Mouse (Mus musculus): ENCODE results near the gene Mcm10. TPM values are rescaled to one million over a fixed set of nuclear protein-coding genes. Genes with fewer than 3 reads are reported as not detected.
"Not testable (repeated sequence)": the region's sequence is repeated elsewhere in the genome, so short reads cannot be mapped to it uniquely, and the experiment has no call there.

Mcm10 gene
- polyA plus RNA-seq, 1 experiment: 91.6 TPM

GRCm38 (mm10) chr2:4969083-4969482, 43.5 kb downstream of the Mcm10 start:
- Histone ChIP-seq H3K27ac (ENCODE audit: insufficient read depth, low read length) (no peak overlapping the region), H3K36me3 (ENCODE audit: control insufficient read depth, insufficient read depth, low read length, poor library complexity, severe bottlenecking) (no peaks in the 10 kb centered on the region), H3K9me3 (replicated peaks; ENCODE audit: control insufficient read depth, insufficient read depth, low read length, poor library complexity, severe bottlenecking) (peaks cover 10% of the 10 kb centered on the region), H3K27me3 (ENCODE audit: control insufficient read depth, insufficient read depth, low read length, poor library complexity, severe bottlenecking) (no peaks in the 10 kb centered on the region), H3K4me1 (ENCODE audit: control insufficient read depth, insufficient read depth, low read length) (no peaks in the 10 kb centered on the region), H3K9ac (ENCODE audit: low read depth, poor library complexity, severe bottlenecking) (no peak overlapping the region), H3K4me3 (ENCODE audit: low read depth, low read length) (no peak overlapping the region)
- TF ChIP-seq EP300 (IDR thresholded peaks at IDR 0.05; ENCODE audit: insufficient read depth, low read depth, low read length) (no peak), POLR2A (IDR thresholded peaks at IDR 0.05; ENCODE audit: insufficient read depth, low read length) (no peak), CTCF (IDR thresholded peaks at IDR 0.05; ENCODE audit: low read depth, low read length) (no peak)

GRCm38 (mm10) chr2:4967806-4968205, 44.8 kb downstream of the Mcm10 start:
- H3K9me3 ChIP-seq (replicated peaks; ENCODE audit: control insufficient read depth, insufficient read depth, low read length, poor library complexity, severe bottlenecking): peaks cover 10% of the 10 kb centered on the region
- no peaks in the 10 kb centered on the region for H3K4me1 ChIP-seq (ENCODE audit: control insufficient read depth, insufficient read depth, low read length)
- no peak overlapping the region for H3K9ac ChIP-seq (ENCODE audit: low read depth, poor library complexity, severe bottlenecking)
- no peak overlapping the region for H3K27ac ChIP-seq (ENCODE audit: insufficient read depth, low read length)
- TF ChIP-seq EP300 (IDR thresholded peaks at IDR 0.05; ENCODE audit: insufficient read depth, low read depth, low read length): no peak
- TF ChIP-seq POLR2A (IDR thresholded peaks at IDR 0.05; ENCODE audit: insufficient read depth, low read length): no peak
- TF ChIP-seq CTCF (IDR thresholded peaks at IDR 0.05; ENCODE audit: low read depth, low read length): no peak
- no peaks in the 10 kb centered on the region for H3K36me3 ChIP-seq (ENCODE audit: control insufficient read depth, insufficient read depth, low read length, poor library complexity, severe bottlenecking)
- H3K4me3 ChIP-seq (ENCODE audit: low read depth, low read length): no peak overlapping the region
- H3K27me3 ChIP-seq (ENCODE audit: control insufficient read depth, insufficient read depth, low read length, poor library complexity, severe bottlenecking): no peaks in the 10 kb centered on the region

GRCm38 (mm10) chr2:4958039-4958438, 54.6 kb downstream of the Mcm10 start:
- Histone ChIP-seq H3K27ac (ENCODE audit: insufficient read depth, low read length) (no peak overlapping the region), H3K27me3 (ENCODE audit: control insufficient read depth, insufficient read depth, low read length, poor library complexity, severe bottlenecking) (no peaks in the 10 kb centered on the region), H3K9ac (ENCODE audit: low read depth, poor library complexity, severe bottlenecking) (no peak overlapping the region), H3K9me3 (replicated peaks; ENCODE audit: control insufficient read depth, insufficient read depth, low read length, poor library complexity, severe bottlenecking) (peaks cover 12% of the 10 kb centered on the region), H3K4me1 (ENCODE audit: control insufficient read depth, insufficient read depth, low read length) (no peaks in the 10 kb centered on the region), H3K36me3 (ENCODE audit: control insufficient read depth, insufficient read depth, low read length, poor library complexity, severe bottlenecking) (no peaks in the 10 kb centered on the region), H3K4me3 (ENCODE audit: low read depth, low read length) (no peak overlapping the region)
- TF ChIP-seq CTCF (IDR thresholded peaks at IDR 0.05; ENCODE audit: low read depth, low read length) (no peak), POLR2A (IDR thresholded peaks at IDR 0.05; ENCODE audit: insufficient read depth, low read length) (no peak), EP300 (IDR thresholded peaks at IDR 0.05; ENCODE audit: insufficient read depth, low read depth, low read length) (no peak)

GRCm38 (mm10) chr2:4954216-4954760, 58.3 kb downstream of the Mcm10 start:
- no peak overlapping the region for H3K9ac ChIP-seq (ENCODE audit: low read depth, poor library complexity, severe bottlenecking)
- no peaks in the 10 kb centered on the region for H3K36me3 ChIP-seq (ENCODE audit: control insufficient read depth, insufficient read depth, low read length, poor library complexity, severe bottlenecking)
- H3K4me3 ChIP-seq (ENCODE audit: low read depth, low read length): no peak overlapping the region
- no peaks in the 10 kb centered on the region for H3K27me3 ChIP-seq (ENCODE audit: control insufficient read depth, insufficient read depth, low read length, poor library complexity, severe bottlenecking)
- peaks cover 38% of the 10 kb centered on the region for H3K9me3 ChIP-seq (replicated peaks; ENCODE audit: control insufficient read depth, insufficient read depth, low read length, poor library complexity, severe bottlenecking)
- H3K27ac ChIP-seq (ENCODE audit: insufficient read depth, low read length): peak overlapping the region; percentile 51
- TF ChIP-seq POLR2A (IDR thresholded peaks at IDR 0.05; ENCODE audit: insufficient read depth, low read length) (no peak), EP300 (IDR thresholded peaks at IDR 0.05; ENCODE audit: insufficient read depth, low read depth, low read length) (no peak), CTCF (IDR thresholded peaks at IDR 0.05; ENCODE audit: low read depth, low read length) (no peak)
- H3K4me1 ChIP-seq (ENCODE audit: control insufficient read depth, insufficient read depth, low read length): no peaks in the 10 kb centered on the region

- H3K27me3 ChIP-seq (ENCODE audit: control insufficient read depth, insufficient read depth, low read length, poor library complexity, severe bottlenecking): no peaks in the 10 kb centered on the region
- H3K4me3 ChIP-seq (ENCODE audit: low read depth, low read length): no peak overlapping the region
- H3K9me3 ChIP-seq (replicated peaks; ENCODE audit: control insufficient read depth, insufficient read depth, low read length, poor library complexity, severe bottlenecking): peaks cover 43% of the 10 kb centered on the region
- no peaks in the 10 kb centered on the region for H3K36me3 ChIP-seq (ENCODE audit: control insufficient read depth, insufficient read depth, low read length, poor library complexity, severe bottlenecking)
- H3K27ac ChIP-seq (ENCODE audit: insufficient read depth, low read length): no peak overlapping the region
- TF ChIP-seq EP300 (IDR thresholded peaks at IDR 0.05; ENCODE audit: insufficient read depth, low read depth, low read length): no peak
- H3K9ac ChIP-seq (ENCODE audit: low read depth, poor library complexity, severe bottlenecking): no peak overlapping the region
- no peaks in the 10 kb centered on the region for H3K4me1 ChIP-seq (ENCODE audit: control insufficient read depth, insufficient read depth, low read length)
Observed at GRCm38 (mm10) chr2:4950986-4951385, 61.6 kb downstream of the Mcm10 start.

GRCm38 (mm10) chr2:4949691-4950090, 62.9 kb downstream of the Mcm10 start:
- H3K9me3 ChIP-seq (replicated peaks; ENCODE audit: control insufficient read depth, insufficient read depth, low read length, poor library complexity, severe bottlenecking): peaks cover 37% of the 10 kb centered on the region
- not testable (repeated sequence) for H3K9ac ChIP-seq (ENCODE audit: low read depth, poor library complexity, severe bottlenecking); H3K4me1 ChIP-seq (ENCODE audit: control insufficient read depth, insufficient read depth, low read length); H3K36me3 ChIP-seq (ENCODE audit: control insufficient read depth, insufficient read depth, low read length, poor library complexity, severe bottlenecking); H3K4me3 ChIP-seq (ENCODE audit: low read depth, low read length); H3K27me3 ChIP-seq (ENCODE audit: control insufficient read depth, insufficient read depth, low read length, poor library complexity, severe bottlenecking); H3K27ac ChIP-seq (ENCODE audit: insufficient read depth, low read length)

Measured in ES-Bruce4 (cell line).